Mouse (Mus musculus): ENCODE measurements around the gene Adamts17.

Adamts17 gene

DNA sequence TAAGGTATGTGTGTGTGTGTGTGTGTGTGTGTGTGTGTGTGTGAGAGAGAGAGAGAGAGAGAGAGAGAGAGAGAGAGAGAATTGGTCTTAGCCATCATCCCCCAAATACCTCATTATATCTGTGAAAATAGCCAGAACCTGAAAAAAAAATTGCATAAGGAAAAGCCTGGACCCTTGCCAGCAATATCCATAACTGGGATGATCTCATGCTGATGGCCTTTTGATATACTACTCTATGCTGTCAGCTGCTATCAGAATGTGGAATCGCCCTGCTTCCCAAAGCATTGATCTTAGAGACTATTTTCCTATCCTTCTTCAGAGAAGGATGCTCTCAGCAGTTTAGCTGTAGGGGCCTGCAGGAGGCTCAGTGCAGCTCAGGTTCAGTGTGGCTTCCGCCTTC is 257.6 kb downstream of the Adamts17 start:
- DNase-seq (ENCODE audit: low spot score) = no peak

DNA sequence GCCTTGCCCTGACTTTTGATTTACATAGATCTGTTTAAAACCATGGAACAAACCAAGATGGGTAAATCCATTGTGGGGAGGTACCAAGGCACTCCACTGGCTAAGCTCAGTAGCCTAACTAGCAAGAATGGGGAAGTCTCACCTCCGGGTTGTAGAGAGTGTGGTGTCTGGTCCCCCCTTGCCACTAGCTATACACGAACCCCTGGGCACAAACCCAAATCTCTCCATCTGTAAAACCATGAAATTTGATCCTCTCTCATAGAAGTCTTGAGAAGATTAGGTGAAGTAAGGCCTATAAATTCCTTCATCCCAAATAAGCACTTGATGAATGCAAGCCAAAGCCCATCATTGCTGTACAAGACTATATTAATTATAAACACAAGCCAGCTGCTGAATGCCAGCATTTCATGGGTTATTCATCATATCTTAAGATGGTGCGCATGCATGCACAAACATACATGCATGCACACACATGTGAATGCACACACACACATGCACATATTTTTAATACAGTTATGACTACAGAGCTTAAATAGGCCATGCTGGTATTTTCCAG is 262.0 kb downstream of the Adamts17 start:
- no peak for DNase-seq (ENCODE audit: low spot score)

GRCm38 (mm10) chr7:67110551-67111159 is 271.1 kb downstream of the Adamts17 start:
- no peak for DNase-seq (ENCODE audit: low spot score)

DNA sequence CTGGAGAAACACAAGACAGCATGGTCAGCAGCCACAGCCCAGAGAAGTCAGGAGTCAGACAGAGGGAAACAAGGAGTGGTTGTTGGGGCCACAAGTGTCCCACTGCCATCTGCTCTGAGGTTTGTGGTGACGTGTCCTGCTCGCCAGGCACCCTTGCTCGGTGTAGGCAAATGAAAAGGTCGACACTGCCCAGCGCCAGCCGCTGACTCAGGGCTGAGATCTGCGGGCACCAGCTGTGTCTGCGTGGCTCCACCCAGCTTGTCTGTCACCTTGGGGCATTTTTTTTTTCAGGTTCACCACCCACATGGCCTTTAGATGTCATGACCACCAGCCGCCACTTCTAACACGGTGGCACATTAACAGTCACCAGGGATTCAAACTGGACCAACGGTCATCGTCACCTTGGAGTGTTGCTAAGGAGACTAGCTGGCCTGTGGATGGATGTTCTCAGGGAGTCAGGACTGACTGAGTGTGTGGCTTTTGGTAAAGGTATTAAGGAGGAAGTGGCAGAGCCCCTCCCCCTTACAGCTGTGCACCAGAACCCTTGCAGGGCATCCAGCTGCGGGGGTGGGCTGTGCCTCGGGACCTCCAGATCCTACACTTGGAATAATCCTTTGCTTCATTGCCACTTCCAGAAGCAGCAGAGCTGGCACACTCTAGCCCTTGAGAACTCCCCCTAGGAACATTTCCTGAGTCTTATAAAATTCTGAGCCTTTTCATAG is 273.1 kb downstream of the Adamts17 start:
- DNase-seq (ENCODE audit: low spot score) = no peak

GRCm38 (mm10) chr7:67114056-67114455 is 274.5 kb downstream of the Adamts17 start:
- no peak for DNase-seq (ENCODE audit: low spot score)

DNA sequence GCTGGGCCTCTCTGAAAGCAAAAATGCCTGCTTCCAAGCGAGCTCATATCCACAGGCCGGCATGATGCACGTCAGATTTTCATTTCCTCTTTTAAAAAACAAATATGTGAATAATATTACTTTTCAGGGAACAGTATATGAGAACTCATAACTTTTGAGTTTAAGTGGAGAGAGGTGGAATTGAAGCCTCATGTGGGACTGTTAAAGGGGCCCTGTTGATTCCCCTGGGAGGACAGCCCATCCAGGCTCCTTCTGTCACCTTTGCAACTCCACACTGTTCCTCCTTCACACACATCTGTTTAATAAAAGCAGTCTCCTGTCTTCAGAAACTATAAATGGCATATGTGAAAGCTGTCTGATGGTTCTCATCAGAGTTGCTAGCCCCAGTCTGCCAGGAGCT is 275.5 kb downstream of the Adamts17 start:
- no peak for DNase-seq (ENCODE audit: low spot score)

DNA sequence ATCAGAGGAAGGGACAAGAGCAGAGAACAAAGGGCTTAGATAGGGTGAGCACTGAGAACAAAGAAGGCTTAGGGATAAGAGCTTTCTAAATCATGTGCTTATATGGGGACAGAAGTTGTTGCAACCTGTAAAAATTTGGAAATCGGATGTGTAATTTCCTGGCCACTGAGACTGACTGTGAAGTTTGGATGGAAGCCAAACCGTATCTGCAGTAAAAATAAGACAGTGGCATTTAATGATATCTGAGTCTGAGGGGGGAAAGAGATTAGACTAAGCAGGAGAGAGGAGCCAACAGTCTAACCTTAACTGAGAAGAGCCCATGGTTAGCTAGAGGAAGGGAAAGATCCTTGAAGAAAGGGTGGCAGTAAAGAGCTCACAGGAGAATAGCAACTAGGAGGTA is 295.6 kb downstream of the Adamts17 start:
- no peak for DNase-seq (ENCODE audit: low spot score)

DNA sequence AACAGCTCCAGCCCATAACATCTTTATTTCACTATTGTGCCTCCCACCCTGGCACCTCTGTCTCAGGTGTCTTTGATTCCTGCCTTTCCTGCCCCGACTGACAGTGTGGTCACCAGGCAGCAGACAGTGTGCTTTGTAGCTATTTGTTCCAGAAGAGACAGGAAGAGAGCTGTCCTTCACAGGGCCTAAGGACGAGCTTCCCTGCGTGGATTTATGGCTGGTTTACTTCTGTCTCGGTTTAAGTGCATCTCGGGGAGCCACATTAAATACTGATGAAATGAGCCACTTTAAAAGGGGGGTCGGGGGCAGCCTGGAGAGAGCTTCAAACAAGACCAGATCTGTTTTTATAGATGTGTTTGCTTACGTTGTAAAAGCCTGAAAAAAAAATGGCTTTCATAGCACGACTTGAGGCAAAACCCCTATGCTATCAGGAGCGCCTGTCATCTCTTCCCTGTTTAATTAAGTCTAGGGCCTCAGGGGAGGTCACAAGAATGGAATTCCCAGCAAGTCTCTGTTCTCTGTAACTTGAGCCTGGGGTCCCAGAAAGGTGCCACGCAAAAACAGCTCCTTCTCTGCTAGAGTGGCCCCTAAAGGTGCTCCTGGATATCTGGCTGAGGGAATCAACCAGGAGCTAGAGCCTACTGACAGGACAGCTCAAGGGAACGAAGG is 302.9 kb downstream of the Adamts17 start:
- no peak for DNase-seq (ENCODE audit: low spot score)

GRCm38 (mm10) chr7:67145748-67146147 is 306.2 kb downstream of the Adamts17 start:
- no peak for DNase-seq (ENCODE audit: low spot score)

- no peak for DNase-seq (ENCODE audit: low spot score)
Measured at GRCm38 (mm10) chr7:67146151-67146550, 306.6 kb downstream of the Adamts17 start.

GRCm38 (mm10) chr7:67149707-67150106 is 310.2 kb downstream of the Adamts17 start:
- DNase-seq (ENCODE audit: low spot score) = no peak

DNA sequence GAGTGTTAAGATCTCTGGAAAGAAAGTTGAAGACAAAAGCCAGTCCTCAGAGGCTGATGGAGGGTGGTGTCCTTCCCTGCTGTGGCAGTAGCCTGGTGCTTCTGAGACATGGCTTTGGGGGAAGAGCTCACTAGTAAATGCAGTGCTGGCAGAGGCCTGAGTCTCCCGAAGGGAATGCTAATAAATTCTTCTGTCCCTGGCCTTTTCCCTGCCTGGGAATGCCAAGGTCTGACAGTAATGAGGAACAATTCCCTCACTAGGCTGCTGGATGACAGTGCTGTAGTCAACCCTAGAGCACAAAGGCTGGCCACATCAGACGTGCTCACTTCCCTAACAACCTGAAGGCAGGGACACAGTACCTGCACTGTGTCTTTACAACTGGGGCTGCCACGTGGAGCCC is 313.1 kb downstream of the Adamts17 start:
- DNase-seq (ENCODE audit: low spot score) = no peak

GRCm38 (mm10) chr7:67162135-67162534 is 322.6 kb downstream of the Adamts17 start:
- no peak for DNase-seq (ENCODE audit: low spot score)

GRCm38 (mm10) chr7:67168288-67168687 is 328.8 kb downstream of the Adamts17 start:
- no peak for DNase-seq (ENCODE audit: low spot score)

DNA sequence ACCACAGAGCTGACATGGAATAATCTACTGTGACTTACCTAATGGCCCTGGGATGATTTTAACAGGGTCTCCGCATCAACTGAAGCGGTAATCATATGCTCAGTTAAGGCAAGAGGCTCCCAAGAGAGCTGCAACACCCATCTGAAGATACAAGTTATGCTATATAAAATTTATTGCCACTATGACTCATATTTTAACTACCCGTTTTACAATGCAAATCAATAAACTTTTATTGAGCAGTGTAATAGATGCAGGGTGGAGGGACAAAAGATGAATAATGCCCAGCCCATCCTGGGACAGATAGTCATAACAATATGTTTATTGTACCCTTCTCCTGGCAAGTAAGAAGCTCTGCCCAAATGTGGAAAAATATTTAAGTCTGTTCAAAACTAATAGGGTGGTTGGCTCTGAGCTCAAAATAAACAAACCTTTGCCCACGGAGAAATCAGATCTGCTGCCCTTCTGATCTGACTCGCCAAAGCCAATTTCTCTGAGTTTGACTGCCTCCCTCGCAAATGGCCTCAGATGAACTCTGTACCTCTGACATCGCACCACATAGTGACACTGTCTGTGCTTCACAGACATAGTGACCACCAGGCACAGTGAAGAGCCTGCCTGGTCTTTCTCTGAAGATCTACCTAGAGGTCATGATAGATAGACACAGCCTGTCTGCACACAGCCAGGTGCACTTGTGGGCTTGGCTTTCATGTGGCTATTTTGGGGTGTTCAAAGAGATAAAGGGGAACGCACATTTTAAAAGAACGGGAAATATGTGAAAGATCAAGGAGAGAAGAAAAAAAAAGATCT is 329.4 kb downstream of the Adamts17 start:
- no peak for DNase-seq (ENCODE audit: low spot score)

DNA sequence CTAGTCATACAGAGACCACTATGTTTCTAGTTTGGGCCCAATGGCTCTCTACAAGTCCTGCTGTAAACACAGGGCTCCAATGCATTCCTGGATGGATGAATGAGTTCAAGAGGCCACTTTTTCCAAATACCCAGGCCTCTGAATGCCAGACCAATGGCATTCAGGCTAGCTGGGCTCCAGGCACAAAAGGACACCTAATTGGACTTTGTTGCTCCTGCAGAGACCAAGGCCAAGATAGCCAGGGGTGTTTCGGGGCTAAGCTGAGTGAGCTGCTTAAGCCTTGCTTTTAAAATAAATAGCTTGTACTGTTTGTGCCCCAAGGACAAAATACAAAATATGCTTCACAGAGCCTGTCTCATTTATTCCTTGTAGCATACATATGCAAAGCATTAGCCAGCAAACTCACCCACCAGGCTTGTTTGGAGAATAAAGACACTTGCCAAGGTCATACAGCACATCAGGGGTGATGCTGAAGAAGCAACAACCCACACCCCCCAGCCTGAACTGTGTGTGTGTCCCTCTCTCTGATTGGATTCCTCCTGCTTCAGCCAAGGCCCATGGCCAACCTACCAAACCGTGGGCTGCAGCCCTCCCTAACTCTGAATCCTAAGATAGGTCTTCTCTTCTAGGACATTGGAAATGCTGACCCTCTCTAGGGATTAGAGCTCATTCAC is 334.1 kb downstream of the Adamts17 start:
- no peak for DNase-seq (ENCODE audit: low spot score)

- DNase-seq (ENCODE audit: low spot score) = no peak
Measured at GRCm38 (mm10) chr7:67183786-67184185, 344.3 kb downstream of the Adamts17 start.

GRCm38 (mm10) chr7:67199412-67199811 is 359.9 kb downstream of the Adamts17 start:
- DNase-seq (ENCODE audit: low spot score) = peak; percentile 29
